Mouse (Mus musculus) telencephalon, adult 2 months (tissue): ENCODE measurements at regions not wholly inside any gene's neighbourhood (a gene's known extent, or its start where the extent isn't known, plus 50 kb on each side); places are given as distances from the start of the nearest gene placed in this dataset.
"Not testable (repeated sequence)": the region's sequence is repeated elsewhere in the genome, so short reads cannot be mapped to it uniquely, and the experiment has no call there.

ENCODE experiments used
- DNase-seq: peaks from one replicate; pipeline ENCODE4 v3.0.0-alpha.2; 2011; ENCODE audit warnings: low read depth, low spot score

DNA sequence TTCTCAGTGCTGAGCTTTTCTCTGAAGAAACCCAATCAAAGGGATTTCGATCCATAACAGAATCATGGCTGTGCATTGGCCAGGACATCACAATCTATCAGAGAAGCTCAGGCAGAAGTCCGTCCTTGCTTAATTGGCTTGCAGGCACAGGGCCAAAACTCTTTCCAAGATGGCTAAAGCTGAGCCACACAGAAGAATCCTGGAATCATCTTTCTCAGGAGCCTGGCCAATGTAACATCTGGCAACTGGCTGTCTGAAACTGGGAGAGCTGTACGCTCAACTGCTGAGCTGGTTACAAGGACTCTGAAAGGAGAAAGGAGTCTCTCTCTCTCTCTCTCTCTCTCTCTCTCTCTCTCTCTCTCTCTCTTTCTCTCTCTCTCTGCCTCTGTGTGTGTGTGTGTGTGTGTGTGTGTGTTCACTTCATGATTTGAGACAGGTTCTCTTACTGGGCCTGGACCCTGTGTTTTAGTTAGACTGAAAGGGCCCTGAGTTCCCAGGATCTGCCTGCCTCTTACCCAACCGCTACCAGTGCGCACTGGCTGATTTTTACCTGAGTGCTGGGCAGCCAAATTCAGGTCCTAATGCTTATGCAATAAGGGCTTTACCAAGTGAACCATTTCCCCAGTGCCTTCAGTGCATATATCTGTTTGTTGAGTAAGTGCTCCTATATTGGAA, 333.3 kb upstream of the Cwc22 start:
- no peak for DNase-seq

- DNase-seq, result no peak
Measured at GRCm38 (mm10) chr2:78278630-78279029, 332.5 kb upstream of the Cwc22 start.

GRCm38 (mm10) chr2:78277699-78278098, 331.5 kb upstream of the Cwc22 start:
- DNase-seq, result no peak

- DNase-seq, result no peak
Measured at GRCm38 (mm10) chr2:78274122-78274521, 327.9 kb upstream of the Cwc22 start.

DNA sequence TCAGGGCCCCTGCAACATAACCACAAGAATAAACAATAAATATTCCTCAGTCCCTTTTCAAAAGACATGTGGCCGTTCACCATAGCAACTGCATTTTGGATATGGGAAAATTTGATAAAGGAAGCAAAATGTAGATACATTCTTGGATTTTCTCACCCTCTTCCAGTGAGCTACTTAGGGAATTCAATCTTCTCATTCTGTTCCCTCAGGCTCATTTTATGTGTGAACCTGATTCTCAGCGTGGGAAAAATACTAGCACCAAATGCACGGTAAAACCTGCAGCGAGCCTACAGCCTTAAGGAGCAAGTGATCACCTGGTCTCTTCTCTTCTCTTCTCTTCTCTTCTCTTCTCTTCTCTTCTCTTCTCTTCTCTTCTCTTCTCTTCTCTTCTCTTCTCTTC, 322.5 kb upstream of the Cwc22 start:
- DNase-seq, result no peak

GRCm38 (mm10) chr2:78267527-78268375, 321.6 kb upstream of the Cwc22 start:
- DNase-seq, result no peak

DNA sequence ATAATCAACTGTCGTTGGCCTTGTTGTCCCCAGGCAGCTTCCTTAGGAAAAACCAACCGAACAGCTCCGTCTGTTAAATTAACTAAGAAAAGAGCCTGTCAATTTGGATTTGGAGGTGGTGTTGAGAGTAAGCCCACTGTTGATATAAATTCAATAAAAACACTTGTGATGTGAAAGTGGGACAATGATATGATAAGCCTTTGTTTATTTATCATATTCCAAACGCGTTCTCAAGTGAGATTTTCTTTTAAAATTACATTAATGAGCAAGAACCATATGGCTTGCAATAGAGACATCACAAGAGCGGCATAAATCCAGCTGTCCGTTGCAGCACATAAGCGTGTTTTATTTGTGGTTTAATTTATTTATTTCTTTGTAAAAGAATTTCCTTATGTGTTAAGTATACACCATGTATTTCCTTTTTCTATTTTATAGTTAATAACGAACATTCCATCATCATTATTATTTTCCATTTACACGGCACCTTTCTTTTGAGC, 307.5 kb upstream of the Cwc22 start:
- no peak for DNase-seq

- no peak for DNase-seq
Measured at GRCm38 (mm10) chr2:78246354-78246753, 300.2 kb upstream of the Cwc22 start.

GRCm38 (mm10) chr2:78240299-78240698, 294.1 kb upstream of the Cwc22 start:
- DNase-seq, result peak; percentile 54

- not testable (repeated sequence) for DNase-seq
Measured at GRCm38 (mm10) chr2:78225383-78226100, 279.4 kb upstream of the Cwc22 start.

DNA sequence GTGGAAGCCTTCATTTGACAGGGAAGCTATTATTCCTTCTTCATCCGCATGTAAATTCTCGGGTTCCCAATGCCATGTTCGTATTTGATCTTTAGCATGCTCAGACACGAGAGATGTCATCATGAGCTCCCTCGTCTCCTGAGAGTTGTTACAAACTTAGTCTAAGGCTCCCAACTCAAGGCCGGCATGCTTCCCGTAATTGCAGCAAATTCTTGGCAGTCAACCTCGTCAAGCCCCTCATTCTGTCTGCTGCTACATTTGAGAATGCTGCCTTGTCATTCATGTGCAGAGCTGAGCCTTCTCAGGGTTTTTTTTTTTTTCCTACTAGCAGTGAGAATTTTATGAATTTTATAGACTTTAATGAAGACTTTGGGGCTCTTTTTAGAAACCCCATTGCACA, 268.3 kb upstream of the Cwc22 start:
- DNase-seq, result no peak

GRCm38 (mm10) chr2:78205125-78205524, 258.9 kb upstream of the Cwc22 start:
- no peak for DNase-seq

GRCm38 (mm10) chr2:78196006-78196405, 249.8 kb upstream of the Cwc22 start:
- DNase-seq, result no peak

- no peak for DNase-seq
Measured at GRCm38 (mm10) chr2:78189620-78190019, 243.4 kb upstream of the Cwc22 start.

- no peak for DNase-seq
Measured at GRCm38 (mm10) chr2:78184950-78185349, 238.8 kb upstream of the Cwc22 start.

DNA sequence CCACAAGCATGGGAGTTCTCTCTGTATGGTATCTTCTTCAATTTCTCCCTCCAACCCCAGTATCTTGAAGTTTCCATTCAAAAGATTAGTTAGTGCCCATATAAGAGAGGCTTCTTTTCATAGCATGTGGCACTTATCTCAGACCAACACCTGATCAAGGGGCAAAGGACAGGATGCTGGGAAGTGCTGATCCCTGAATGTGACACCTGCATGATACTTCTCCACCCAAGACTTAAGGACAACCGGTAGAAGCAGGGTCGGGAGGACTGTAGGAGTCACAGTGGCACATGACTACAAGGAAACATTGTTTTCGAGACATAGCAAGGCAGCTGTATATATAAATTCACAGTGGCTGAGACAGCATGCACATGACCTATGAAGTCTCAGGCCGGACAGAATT, 227.6 kb upstream of the Cwc22 start:
- DNase-seq, result no peak

DNA sequence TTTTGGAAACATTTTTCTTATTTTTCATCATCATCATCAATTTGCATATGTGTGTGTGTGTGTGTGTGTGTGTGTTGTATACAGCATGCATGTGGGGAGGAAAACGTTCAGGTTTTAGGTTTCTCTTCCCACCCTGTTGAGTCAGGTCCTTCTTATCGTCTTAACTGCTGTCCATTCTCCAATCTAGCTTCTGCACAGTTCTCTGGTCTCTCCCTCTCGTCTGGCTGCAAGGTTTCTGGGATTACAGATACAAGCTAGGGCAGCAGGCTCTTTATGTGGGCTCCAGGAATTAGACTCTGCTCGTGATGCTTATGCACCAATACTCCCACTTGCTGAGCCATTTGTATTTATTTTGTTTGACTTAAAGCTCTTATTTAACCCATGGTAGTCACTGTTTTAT, 226.6 kb upstream of the Cwc22 start:
- no peak for DNase-seq

GRCm38 (mm10) chr2:78170162-78170747, 224.1 kb upstream of the Cwc22 start:
- no peak for DNase-seq

GRCm38 (mm10) chr2:78165429-78165828, 219.3 kb upstream of the Cwc22 start:
- no peak for DNase-seq

DNA sequence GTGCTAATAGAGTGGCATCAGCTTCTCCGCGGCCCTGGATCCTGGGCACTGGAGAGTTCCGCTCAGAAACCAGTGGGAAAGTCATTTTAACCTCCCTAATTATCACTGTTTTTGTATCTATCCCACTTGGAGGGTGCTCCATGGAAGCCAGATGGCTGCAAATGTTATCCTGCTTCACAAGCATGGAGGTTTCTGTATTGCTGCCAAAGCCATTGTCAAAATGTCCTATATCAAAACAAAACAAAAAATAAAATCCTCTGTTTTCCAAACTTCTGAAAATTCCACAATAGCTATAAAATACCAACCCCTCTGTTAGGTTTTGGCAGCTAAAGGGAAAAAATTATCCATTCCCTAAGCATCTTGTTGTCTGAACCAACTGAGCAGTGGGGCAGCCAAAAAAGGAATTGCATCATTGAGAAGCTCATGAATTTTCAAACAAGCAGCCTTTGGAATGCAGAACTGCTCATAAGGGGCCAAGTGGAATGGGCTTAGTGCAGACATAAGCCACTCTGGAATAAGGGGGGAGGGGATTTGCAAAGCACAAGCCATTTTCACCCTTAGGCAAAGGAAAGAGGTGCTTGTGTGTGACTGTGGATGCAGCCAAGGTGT, 213.8 kb upstream of the Cwc22 start:
- DNase-seq, result peak; percentile 53

DNA sequence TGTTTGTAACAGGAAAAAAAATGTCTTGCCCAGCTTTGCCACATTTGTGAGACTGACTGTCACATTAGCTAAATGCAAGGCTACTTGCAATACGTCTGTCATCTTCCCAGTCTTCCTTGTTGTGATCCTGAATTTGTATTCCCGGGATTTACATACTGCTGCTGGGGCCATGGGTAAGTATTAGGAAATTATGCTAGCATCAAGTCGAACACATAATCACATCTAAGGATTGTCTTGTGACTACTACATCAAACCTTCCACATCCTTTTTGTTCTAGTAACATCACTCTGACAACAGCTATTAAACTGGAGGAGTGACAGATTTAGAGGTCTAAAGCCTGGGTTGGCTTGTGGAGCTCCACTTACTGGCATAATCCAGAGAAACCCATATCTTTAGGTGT, 164.2 kb upstream of the Cwc22 start:
- no peak for DNase-seq
